Mouse (Mus musculus): ENCODE measurements around the gene Itga6. TPM values are rescaled to one million over a fixed set of nuclear protein-coding genes. Genes with fewer than 3 reads are reported as not detected.

Itga6 gene
- polyA plus RNA-seq (2014; fragmentation: Nextera tagmentation; extraction: Ambion mirVana), result 97.3 and 97.5 TPM in 2 replicates

GRCm38 (mm10) chr2:71745610-71746374, at the start of gene Itga6:
Gene Itga6, plus strand, starts transcription at chr2:71745616.
- ATAC-seq (ENCODE audit: insufficient read depth) (no peak), DNase-seq (no peak)
- Histone ChIP-seq H3K27ac (ENCODE audit: low read depth) (peak within 1 kb of the TSS; percentile 37), H3K9me3 (ENCODE audit: low read depth, low read length) (no peaks in the 10 kb centered on the region), H3K4me3 (ENCODE audit: low read depth, low read length) (no peak within 1 kb of the TSS), H3K36me3 (ENCODE audit: insufficient read depth) (no peaks in the 10 kb centered on the region), H3K9ac (0 out of 2 replicates have a peak within 1 kb of the TSS, but pooled peaks have one; percentile 1), H3K27me3 (ENCODE audit: insufficient read depth, low read length) (no peaks in the 10 kb centered on the region), H3K4me1 (ENCODE audit: insufficient read depth) (peaks cover 13% of the 10 kb centered on the region), H3K4me2 (peak within 1 kb of the TSS; percentile 27; the same call in 1 of the 2 replicates)
- no peak for TF ChIP-seq CTCF (IDR thresholded peaks at IDR 0.05; ENCODE audit: low read depth)
- 69% methylated on average over 6 of the region's 6 CpGs for WGBS

GRCm38 (mm10) chr2:71696776-71697175, 48.6 kb upstream of the Itga6 start:
- H3K4me1 ChIP-seq (ENCODE audit: insufficient read depth), result peaks cover 4% of the 10 kb centered on the region; the same call in 1 of the 2 replicates
- H3K4me2 ChIP-seq, result no peak overlapping the region
- H3K4me3 ChIP-seq (ENCODE audit: low read depth, low read length), result no peak overlapping the region
- no peaks in the 10 kb centered on the region for H3K9me3 ChIP-seq (ENCODE audit: low read depth, low read length)
- 76% methylated on average over 1 of the region's 1 CpGs for WGBS
- no peak overlapping the region for H3K27ac ChIP-seq (ENCODE audit: low read depth)
- ATAC-seq (ENCODE audit: insufficient read depth) (no peak), DNase-seq (no peak)
- H3K36me3 ChIP-seq (ENCODE audit: insufficient read depth), result no peaks in the 10 kb centered on the region
- no peak overlapping the region for H3K9ac ChIP-seq
- TF ChIP-seq CTCF (IDR thresholded peaks at IDR 0.05; ENCODE audit: low read depth), result no peak
- no peaks in the 10 kb centered on the region for H3K27me3 ChIP-seq (ENCODE audit: insufficient read depth, low read length)

- H3K27me3 ChIP-seq (ENCODE audit: insufficient read depth, low read length), result no peaks in the 10 kb centered on the region
- no peaks in the 10 kb centered on the region for H3K36me3 ChIP-seq (ENCODE audit: insufficient read depth)
- DNase-seq (no peak), ATAC-seq (ENCODE audit: insufficient read depth) (no peak)
- no peak overlapping the region for H3K4me3 ChIP-seq (ENCODE audit: low read depth, low read length)
- peaks cover 4% of the 10 kb centered on the region; the same call in 1 of the 2 replicates for H3K4me1 ChIP-seq (ENCODE audit: insufficient read depth)
- WGBS, result 25% methylated on average over 8 of the region's 8 CpGs
- H3K27ac ChIP-seq (ENCODE audit: low read depth), result no peak overlapping the region
- no peak overlapping the region for H3K4me2 ChIP-seq
- no peaks in the 10 kb centered on the region for H3K9me3 ChIP-seq (ENCODE audit: low read depth, low read length)
- no peak overlapping the region for H3K9ac ChIP-seq
- no peak for TF ChIP-seq CTCF (IDR thresholded peaks at IDR 0.05; ENCODE audit: low read depth)
These were observed 47.7 kb upstream of the Itga6 start for GRCm38 (mm10) chr2:71697408-71698336.

- no peaks in the 10 kb centered on the region for H3K27me3 ChIP-seq (ENCODE audit: insufficient read depth, low read length)
- no peak for TF ChIP-seq CTCF (IDR thresholded peaks at IDR 0.05; ENCODE audit: low read depth)
- no peaks in the 10 kb centered on the region for H3K9me3 ChIP-seq (ENCODE audit: low read depth, low read length)
- H3K36me3 ChIP-seq (ENCODE audit: insufficient read depth), result no peaks in the 10 kb centered on the region
- DNase-seq (peak; percentile 12), ATAC-seq (ENCODE audit: insufficient read depth) (no peak)
- no peak overlapping the region for H3K4me2 ChIP-seq
- H3K27ac ChIP-seq (ENCODE audit: low read depth), result no peak overlapping the region
- 59% methylated on average over 6 of the region's 6 CpGs for WGBS
- H3K9ac ChIP-seq, result no peak overlapping the region
- H3K4me1 ChIP-seq (ENCODE audit: insufficient read depth), result peaks cover 4% of the 10 kb centered on the region; the same call in 1 of the 2 replicates
- H3K4me3 ChIP-seq (ENCODE audit: low read depth, low read length), result no peak overlapping the region
These were observed 47.0 kb upstream of the Itga6 start for GRCm38 (mm10) chr2:71698366-71698765.

- H3K4me1 ChIP-seq (ENCODE audit: insufficient read depth), result peaks cover 4% of the 10 kb centered on the region; the same call in 1 of the 2 replicates
- H3K27me3 ChIP-seq (ENCODE audit: insufficient read depth, low read length), result no peaks in the 10 kb centered on the region
- no peaks in the 10 kb centered on the region for H3K36me3 ChIP-seq (ENCODE audit: insufficient read depth)
- 27% methylated on average over 7 of the region's 7 CpGs for WGBS
- no peak overlapping the region for H3K27ac ChIP-seq (ENCODE audit: low read depth)
- no peak overlapping the region for H3K4me3 ChIP-seq (ENCODE audit: low read depth, low read length)
- no peak overlapping the region for H3K9ac ChIP-seq
- DNase-seq (peak; percentile 7), ATAC-seq (ENCODE audit: insufficient read depth) (no peak)
- no peak overlapping the region for H3K4me2 ChIP-seq
- TF ChIP-seq CTCF (IDR thresholded peaks at IDR 0.05; ENCODE audit: low read depth), result no peak
- H3K9me3 ChIP-seq (ENCODE audit: low read depth, low read length), result no peaks in the 10 kb centered on the region
These were observed 46.5 kb upstream of the Itga6 start for GRCm38 (mm10) chr2:71698942-71699341.

- Histone ChIP-seq H3K36me3 (ENCODE audit: insufficient read depth) (no peaks in the 10 kb centered on the region), H3K9ac (no peak overlapping the region), H3K9me3 (ENCODE audit: low read depth, low read length) (no peaks in the 10 kb centered on the region), H3K4me2 (no peak overlapping the region), H3K27me3 (ENCODE audit: insufficient read depth, low read length) (no peaks in the 10 kb centered on the region), H3K4me1 (ENCODE audit: insufficient read depth) (peaks cover 4% of the 10 kb centered on the region; the same call in 1 of the 2 replicates), H3K27ac (ENCODE audit: low read depth) (no peak overlapping the region), H3K4me3 (ENCODE audit: low read depth, low read length) (no peak overlapping the region)
- TF ChIP-seq CTCF (IDR thresholded peaks at IDR 0.05; ENCODE audit: low read depth), result no peak
- WGBS, result 88% methylated on average over 3 of the region's 3 CpGs
- ATAC-seq (ENCODE audit: insufficient read depth) (no peak), DNase-seq (no peak)
These were observed 44.1 kb upstream of the Itga6 start for GRCm38 (mm10) chr2:71701341-71701740.

- no peaks in the 10 kb centered on the region for H3K36me3 ChIP-seq (ENCODE audit: insufficient read depth)
- no peak for ATAC-seq (ENCODE audit: insufficient read depth)
- no peak overlapping the region for H3K27ac ChIP-seq (ENCODE audit: low read depth)
- no peaks in the 10 kb centered on the region for H3K9me3 ChIP-seq (ENCODE audit: low read depth, low read length)
- H3K4me3 ChIP-seq (ENCODE audit: low read depth, low read length), result no peak overlapping the region
- no peaks in the 10 kb centered on the region for H3K27me3 ChIP-seq (ENCODE audit: insufficient read depth, low read length)
- WGBS, result 67% methylated on average over 5 of the region's 5 CpGs
- no peak overlapping the region for H3K9ac ChIP-seq
- no peak for TF ChIP-seq CTCF (IDR thresholded peaks at IDR 0.05; ENCODE audit: low read depth)
- H3K4me1 ChIP-seq (ENCODE audit: insufficient read depth), result no peaks in the 10 kb centered on the region
- DNase-seq, result no peak
- H3K4me2 ChIP-seq, result no peak overlapping the region
These were observed 41.1 kb upstream of the Itga6 start for GRCm38 (mm10) chr2:71704309-71704708.

Measured in lung, embryonic 14.5 days (tissue).